Mouse (Mus musculus) urinary bladder, adult 18-20 months (tissue): ENCODE data around the gene Veph1.
A peak's percentile ranks its signal among the peaks of the same experiment; 100 is the strongest.
"Not testable (repeated sequence)": the region's sequence is repeated elsewhere in the genome, so short reads cannot be mapped to it uniquely, and the experiment has no call there.

Experiments used
- DNase-seq, 2 experiments: peaks; one replicate each; pipeline ENCODE4 v3.0.0; 2022; ENCODE audit warnings: low spot score in 2 of 2, mixed read lengths in 2 of 2

The Veph1 gene

DNA sequence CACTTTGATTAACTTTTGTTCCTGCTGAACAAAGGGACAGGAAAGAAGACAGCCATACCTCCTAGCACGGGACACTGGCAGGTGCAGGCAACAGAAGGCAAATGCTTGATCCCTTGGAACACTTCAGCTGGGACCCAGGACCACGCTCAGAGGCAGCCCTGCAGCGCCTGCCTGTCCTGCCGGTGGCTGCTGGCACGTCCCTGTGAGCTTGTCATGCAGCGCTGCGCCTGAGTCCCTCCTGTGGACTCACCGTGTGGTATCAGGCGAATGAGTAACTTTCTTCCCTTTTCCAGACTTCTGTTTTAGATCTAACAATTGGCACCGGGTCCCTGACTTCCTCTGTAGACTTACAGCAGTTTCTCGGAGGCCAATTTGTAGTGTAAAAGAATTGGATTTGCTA lies at the start of gene Veph1:
Veph1 (minus strand) TSS at position 293 of the 400 bp plus-strand sequence.
- DNase-seq = no peak

DNA sequence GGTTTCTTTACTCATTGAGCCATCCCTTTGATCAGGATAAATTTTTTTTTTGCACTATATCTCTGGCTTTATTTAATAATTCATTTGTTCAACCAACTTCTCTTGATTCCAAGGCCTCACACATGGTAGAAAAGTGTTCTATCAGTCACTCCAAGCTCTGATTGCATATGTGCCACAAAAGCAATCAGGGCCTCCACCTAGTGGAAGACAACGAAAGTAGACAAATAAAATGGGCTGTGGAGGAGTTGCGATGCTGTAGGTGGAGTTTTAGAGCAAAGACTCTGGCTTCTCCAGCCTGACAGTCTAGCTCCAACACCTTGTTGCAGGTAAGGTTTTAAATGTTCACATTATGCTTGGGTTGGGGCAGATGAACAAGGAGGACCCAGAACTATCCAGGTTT lies 44.1 kb upstream of the Veph1 start:
- DNase-seq = no peak

DNA sequence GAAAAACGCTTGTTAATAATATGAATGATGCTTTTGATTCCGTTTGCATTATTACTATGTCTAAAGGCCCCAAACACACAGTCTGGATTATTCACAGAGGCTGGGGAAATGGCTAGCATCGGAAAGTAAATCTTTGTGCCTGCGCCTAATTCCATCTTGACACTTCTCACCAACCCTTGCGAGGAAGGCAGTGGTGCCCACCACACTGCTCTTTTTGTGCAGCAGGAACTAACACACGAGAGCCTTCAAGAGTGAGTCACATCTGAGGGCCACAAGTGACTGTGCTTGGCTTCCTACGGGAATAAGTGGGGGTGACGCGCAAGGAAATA lies 35.7 kb upstream of the Veph1 start:
- DNase-seq = no peak

DNA sequence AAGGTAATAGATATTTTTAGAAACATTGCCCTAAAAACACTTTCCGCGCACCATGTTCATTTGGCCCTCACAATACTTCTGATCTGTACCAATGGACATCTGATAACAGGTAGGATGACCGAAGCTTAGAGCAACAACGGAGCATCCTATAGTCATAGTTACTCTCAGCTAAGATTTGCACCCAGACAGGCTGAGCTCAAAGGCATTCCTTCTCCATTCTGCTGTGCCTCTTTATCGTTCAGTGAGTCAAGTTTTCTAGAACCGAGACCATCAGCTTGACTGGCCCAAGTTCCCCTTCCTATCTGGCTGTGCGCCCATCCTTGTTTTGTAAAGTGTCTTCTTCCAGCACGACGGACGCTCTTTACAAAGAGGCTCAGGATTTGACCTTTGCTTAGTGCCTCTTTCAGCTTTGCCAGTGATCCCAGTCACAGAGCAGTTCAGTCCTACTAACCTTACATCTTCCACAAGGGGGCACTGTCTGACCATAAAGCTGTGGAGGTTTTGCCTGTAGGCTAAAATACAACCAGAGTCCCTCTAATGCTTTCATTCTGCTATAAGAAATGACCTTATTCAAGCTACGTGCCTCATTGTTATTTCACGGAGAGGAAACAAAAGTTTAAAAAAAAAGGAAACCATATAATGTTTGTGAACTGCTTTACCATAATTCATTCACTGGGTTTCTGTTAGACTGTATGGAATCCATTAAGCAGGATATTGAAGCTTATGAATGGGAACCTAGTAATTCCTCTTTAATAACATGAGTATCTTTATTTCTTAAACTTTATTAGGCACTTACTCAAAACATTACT lies 35.2 kb upstream of the Veph1 start:
- no peak for DNase-seq

DNA sequence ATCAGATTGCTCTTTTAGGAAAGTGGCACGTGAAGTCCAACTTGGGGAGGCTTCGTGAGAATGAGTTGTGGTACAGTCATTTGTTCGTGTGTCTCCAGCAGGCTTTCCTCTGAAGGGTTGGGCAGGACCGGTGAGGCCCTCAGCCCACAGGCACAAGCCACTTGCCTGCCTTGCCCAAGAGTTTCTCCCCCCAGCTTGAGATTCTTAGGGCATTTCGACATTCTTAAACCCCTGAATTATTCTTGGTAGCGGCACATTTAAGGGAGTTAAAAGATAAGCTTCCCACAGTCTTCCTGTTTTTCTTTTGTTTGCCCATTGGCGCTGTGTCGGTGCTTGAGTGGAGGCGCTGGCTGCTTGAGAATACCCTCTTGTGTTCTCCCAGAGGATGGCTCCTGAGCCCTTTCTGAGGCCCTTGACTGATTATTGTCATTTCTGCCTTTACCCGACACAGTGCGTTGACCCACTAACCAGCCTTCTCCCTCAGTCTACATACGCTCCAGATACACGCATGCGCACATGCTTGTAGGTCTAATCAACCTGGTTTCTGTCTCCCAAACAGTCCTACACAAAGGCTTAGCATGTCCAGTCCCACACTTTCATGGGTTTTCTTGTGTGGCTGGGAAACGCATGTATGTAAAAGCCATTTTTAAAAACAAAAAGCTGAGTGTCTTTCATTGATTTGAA lies 34.4 kb upstream of the Veph1 start:
- DNase-seq = no peak

DNA sequence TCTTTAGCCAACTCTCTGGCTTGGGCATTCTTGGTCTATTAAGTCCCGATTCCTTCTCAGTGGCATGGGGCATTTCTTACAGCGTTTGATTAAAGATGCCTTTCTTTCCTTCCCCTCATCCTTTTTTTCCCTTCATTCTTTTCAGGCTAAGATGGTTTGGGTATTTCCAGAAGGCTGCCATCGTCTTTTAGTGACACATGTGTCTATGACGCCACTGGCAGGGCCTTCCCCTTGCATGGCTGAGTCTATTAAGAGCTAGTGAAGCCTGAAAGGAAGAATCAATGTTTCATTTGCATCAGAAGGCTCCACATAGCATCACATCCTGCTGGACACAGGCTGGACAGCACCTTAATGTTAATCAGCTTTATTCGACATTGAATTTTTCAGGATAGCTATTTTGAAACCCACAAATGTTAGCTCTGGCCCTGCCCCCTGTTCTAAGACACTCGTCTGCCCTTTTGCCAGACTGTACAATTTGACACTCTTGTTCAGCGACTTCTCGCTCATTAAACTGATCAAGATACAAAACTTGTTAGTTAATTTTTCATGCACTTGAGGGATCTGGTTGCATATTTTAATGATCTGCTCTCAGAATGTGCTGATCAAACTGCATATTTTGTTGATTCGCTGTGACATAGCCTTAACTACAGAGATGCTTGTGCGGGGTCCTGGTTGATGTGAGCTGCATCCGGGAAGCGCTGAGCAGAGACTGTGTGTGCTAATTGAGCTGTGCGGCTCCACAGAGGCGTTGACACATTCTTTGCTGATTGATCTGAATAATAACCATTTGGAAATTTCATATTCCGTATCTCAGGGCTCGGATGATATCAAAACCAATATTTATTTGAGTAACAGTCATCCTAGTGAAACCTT lies 29.6 kb upstream of the Veph1 start:
- DNase-seq = no peak

DNA sequence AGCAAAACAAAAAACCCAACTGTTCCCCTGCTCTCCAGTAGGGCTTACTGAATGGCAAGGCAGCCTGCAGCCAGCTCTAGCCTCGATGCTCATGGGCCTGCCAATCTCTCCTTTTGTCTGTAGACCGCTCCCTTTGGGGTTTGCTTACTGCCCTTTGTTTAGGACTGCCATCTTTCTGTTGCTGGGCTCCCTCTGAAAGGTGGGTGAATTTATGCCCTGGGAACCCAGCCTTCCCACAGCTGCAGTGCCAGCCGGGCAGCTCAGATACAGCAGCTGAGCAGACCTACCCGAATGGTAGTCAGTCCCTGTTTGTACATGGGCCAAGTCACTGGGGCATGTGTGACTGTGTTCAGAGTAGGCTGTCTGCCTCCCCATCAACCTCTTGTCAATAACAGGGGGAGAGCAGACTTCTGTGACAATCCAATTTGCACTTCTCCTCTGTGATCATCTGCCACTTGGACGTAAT lies 28.9 kb upstream of the Veph1 start:
- no peak for DNase-seq

DNA sequence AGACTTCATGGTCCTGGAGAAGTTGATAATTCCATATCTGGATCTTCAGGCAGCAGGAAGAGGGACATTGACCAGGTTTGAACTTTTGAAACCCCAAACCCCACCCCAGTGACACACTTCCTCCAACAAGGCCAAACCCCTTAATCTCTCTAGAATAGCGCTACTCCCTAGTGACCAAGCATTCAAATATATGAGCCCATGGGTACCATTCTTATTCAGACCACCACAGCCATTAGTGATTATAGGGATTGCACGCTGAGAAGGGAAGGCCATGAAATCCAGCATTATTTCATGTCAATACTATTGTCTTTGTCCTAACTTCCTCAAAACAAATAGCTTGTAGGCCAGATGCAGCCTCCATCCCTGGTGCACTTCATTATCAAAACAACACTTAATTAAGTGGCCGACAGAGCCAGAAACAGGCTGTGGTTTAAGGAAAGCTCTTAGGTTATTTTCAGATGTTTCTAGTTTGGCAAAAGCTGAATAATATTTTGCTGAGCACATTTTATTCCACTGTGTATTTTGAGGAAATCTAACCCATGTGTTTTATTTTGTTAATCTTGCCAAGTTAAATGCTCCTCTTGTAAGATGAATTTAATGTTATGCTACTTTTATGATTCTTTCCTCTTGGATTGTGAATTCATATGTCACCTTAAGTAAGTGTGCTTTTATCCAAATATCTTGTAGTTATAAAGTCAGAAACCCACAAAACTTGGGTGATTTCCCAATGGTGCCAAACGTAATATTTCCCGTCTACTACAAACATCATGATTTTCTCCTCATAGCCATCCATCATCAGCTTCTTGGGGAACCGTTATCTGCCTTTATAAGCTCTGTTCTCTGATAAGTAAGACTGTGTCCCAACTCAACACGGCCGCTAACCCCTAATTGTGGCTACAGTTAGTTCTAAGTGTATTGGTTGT lies 18.4 kb upstream of the Veph1 start:
- DNase-seq = no peak

DNA sequence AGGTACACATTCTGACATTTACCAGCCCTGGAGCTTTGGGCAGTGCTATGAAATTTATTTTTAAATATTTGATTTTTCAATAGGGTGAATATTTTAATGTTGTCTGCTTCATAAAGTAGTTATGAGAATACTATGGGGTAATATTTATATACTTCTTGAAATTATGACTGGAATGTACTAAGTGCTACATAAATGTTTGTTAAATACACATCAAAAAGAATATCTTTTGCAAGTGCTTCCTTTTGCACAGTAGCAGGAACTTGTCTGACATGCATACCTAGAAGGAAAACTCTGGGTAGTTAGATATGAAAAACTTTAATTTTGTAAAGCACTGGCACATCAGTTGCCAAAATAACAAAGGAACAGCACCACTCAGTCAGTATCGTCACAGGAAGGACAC lies 13.9 kb upstream of the Veph1 start:
- DNase-seq = no peak

DNA sequence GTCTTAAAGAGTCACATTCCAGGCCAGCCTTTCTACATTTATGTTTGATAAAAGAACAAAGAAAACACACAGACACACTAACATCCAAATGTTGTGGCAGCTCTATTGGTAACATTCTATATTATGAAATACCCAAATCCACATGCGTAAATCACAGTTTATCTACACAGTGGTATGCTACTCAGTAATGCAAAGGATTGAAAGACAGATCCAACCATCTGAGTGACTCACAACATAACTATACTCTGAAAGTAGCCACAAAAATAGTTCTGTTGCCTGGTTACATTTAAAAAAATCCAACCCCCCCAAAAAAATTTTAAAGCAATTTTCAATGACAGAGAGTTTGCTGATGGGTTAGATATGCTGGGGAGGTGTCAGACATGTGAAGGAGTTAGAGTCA lies 12.9 kb upstream of the Veph1 start:
- DNase-seq = no peak

DNA sequence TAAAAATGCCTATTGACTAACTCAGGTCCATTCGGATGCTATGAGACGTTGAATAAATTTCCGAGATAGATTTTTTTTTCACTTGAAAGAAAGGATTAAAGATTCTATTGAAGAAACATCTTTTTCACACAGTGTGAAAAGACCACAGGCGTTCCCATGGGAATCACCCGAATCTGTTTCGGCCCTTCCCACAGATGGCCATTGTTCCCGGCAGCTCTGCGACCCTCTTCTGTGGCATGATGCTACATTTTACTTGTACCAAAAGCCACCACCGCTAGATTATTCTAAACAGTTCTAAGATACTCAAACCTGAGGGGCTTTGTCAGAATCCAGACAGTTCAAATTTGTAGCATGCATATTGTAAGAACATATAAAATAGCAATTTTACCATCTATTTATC lies 1.4 kb downstream of the Veph1 start:
- DNase-seq = no peak

DNA sequence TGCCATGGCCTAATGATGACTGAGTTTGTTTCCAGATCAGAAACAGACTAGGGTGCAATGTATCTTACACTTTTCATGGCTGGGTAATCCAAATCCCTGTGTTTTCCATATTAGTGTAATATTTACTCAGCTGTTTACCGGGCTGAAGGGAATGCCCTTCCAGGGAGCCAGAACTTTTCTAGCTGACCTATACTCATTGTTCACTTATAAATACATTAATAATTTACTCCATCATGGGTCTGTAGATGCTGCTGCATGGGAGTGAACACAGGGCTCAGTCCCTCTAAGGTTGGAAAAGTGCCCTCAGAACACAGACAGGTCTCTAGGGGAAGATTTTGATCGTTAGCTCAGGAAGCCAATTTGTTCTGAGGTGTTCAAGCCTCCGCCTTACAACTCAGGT lies 1.9 kb downstream of the Veph1 start:
- no peak for DNase-seq

DNA sequence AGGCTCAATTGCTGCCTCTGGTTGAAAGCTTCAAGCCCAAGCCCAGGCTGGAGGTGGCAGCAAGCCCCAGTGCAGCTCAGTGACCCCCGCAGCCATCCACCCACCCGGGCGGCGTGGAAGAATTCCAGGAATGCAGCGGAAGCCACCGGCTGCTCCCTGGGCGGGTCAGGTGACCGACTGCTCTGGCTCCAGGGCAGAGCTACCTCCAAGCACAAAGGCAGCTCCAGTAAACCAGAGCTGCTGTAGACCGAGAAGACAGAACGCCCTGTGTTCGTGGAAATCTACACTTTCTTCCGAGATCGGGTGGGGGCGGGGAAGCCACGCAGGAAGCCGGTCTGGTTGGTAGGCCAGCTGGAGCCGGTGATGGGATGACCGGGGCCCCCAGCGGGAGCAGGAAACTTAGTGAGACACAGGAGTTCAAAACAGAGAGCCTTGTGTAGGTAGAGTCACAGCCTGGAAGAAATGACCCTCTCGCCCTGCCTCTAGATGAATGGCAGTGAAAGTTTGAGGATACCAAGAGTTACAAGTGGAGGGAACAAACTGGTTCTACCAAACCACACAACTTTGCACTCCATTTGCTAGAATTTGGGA lies 4.2 kb downstream of the Veph1 start:
- DNase-seq = peak in 1 of 2 experiments; percentile 4

DNA sequence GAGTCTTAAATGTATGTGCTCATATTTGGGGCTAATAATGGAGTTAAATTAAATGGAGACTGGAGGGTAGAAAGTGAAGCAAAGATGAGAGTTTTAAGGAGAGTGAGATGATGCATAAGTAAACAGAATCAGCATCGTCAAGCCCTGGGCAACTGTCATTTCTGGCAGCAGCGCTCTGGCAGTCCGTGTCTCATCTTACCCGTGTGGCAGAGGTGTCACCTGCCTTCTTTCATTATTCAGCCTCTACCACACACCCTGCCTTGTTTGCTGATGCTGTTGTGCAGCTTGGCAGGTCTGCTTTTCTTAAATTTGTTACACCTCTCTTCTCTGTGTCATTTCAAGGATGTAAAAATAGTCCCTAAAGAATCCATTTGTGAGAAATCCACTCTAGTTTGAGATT lies 33.4 kb downstream of the Veph1 start:
- no peak for DNase-seq

DNA sequence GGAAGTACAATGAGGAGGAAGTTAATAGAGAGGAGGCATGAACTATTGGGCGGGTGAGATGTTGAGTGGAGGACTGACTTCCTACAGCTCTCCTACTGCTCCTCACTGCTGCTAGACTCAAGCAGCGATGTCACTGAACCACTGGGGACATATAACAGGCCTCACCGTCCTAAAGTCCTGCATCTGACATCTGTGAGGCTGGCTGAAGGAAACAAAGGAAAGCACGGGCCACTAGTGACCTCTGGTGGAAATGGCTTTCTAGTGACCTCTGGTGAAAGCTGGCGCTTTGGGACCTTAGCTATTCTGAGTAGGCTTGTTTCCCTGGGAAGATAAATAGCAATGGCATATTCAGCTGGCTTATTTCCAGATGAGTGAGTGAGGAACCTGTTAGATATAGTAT lies 34.3 kb downstream of the Veph1 start:
- DNase-seq = no peak

DNA sequence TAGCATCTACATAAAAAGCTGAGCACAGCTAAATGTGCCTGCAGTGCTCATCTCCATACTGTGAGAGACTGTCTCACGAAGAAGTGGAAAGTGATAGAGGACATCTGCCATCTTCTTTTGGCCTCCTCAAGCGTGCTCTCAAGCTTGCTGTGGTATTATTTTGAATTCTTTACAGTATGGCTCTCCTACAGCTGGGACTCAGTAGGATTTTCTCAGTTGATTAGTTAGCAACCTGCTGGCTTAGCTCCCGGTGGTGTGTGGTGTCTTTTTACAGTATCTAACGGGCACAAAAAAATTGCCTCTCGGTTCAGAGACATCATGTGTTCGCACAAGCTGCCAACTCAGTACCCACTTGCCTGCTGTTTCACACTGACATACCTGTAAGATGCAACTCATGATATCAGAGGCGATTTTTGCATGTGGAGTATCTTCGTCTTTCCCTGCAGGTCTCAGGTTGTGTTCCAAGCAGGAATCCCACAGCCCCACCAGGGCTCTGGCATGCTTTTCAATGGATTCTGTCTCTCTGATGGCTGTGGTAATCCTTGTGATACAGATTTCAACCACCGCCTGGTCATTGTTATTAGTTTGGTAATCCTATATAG lies 42.0 kb downstream of the Veph1 start:
- DNase-seq = no peak

DNA sequence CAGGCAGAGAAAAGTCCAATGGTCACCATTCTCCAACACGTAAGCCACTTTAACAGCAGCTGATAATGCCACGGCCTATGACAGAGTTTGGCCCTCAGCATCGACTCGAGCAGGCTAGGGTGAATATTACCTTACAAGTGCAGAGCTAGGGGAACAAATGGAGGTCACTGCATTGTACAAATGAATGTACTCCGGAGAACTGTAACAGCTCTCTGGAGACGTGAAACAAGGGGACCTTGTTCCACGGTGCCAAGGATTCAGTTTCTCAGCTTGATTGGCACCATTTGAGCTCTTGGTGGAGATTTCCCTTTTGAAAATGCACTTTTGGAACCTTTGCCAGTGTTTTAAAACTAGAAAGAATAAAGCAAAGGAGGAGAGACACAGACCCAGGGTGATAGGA lies 44.8 kb downstream of the Veph1 start:
- no peak for DNase-seq

DNA sequence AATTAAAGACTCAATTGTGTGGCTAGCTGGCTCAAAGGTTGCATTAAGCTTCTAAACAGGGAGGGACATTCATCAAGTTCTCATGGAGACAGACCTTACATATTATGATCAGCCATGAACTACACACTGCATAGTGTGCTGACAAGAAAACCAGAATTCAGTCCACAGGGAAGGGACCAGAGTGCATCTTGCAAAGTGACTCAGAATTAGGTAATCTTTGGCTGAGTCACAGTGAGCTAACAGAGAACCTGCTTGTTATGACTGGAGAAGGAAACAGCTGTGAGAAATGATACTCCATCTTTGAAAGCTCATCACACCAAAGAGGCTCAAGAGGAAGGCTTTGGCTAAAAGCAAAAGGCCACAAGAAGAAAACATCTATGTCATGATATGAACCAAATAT lies 56.2 kb downstream of the Veph1 start:
- no peak for DNase-seq

DNA sequence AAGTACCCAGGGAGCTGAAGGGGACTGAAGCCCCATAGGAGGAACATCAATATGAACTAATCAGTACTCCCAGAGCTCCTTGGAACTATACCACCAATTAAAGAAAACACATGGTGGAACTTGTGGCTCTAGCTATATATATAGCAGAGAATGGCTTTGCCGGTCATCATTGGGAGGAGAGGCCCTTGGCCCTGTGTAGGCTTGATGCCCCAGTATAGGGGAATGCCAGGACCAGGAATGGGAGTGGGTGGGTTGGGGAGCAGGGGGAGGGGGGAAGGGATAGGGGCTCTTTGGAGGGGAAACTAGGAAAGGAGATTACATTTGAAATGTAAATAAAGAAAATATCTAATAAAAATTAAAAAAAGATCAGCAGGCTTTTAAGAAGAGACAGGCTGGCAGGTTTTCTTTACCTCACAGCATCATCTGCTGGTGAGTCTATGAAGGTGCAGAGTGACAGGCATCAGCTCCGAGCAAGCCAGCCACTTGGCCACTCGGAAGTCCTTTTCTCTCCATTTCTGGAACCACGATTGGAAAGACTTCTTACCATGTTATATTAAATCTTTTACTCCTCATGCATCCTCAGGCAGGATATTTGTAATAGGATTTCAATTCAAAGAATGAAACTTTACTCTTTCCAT lies 60.3 kb downstream of the Veph1 start:
- DNase-seq = not testable (repeated sequence)

DNA sequence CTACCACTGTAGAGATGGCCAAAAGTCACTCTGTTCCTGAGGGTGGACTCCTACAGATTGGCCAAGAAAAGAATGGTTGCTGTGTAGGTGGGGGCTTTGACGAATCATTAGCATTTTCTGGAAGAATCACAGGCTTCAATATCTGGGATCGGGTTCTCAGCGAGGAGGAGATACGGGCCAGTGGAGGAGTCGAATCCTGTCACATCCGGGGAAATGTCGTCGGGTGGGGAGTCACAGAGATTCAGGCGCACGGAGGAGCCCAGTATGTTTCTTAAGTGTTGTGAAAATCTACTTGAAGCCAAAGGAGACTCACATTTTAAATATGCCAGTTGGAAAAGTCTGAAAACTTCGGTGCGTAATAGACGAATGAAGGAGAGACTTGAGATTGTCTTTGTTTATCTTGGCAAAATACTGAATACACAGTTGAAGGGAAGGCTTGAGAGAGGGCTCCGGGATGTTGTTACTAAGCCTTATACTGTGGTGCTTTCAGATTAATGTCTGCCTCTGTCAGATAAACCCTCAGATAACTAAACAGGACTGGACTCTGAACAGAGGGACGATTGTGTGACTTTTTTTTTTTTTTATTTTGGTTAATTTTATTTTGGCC lies 71.6 kb downstream of the Veph1 start:
- no peak for DNase-seq
